Mouse (Mus musculus) layer of hippocampus, adult 9-11 months (tissue): ENCODE measurements at regions not wholly inside any gene's neighbourhood (a gene's known extent, or its start where the extent isn't known, plus 50 kb on each side); places are given as distances from the start of the nearest gene placed in this dataset.
"Not testable (repeated sequence)": the region's sequence is repeated elsewhere in the genome, so short reads cannot be mapped to it uniquely, and the experiment has no call there.

Experiments
- DNase-seq: peaks from one replicate; pipeline ENCODE4 v3.0.0; 2022

DNA sequence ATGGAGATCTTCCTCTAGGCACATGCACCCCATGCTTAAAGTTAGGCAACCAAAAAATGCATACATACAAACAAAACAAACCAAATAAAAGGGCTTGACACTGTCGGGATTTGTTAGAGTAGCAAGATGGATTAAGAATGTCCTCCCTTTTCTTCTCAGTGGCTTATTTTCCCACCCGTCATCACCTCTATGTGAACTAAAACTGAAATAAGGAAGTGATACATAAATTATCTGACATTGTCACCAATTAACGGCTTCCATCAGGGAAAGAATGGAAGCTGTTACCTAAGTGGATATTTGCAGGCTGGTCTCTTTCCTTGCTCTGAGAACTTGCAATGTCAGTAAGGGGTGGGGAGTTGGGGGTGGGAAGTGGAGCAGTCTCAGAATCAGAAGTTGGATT is 541.5 kb downstream of the Diaph3 start:
- DNase-seq: no peak

DNA sequence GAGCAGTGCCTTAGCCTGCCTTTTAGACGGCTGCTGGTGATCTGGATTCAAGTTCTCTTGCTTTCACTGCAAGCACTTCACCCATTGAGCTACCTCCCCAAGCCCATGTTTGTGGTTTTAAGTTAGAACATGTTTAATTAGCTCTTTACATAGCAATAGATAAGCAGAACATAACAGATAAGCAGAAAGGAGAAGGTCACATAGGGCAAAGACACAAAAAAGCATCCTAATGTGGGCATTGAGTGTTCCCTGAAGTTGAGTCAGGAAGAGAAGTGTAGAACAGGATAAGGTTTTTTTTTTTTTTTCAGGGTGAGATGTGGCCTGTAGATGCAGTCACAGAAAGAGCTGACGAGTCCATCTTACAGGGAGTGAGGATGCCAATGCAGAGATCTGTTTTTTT is 552.5 kb downstream of the Diaph3 start:
- no peak for DNase-seq

DNA sequence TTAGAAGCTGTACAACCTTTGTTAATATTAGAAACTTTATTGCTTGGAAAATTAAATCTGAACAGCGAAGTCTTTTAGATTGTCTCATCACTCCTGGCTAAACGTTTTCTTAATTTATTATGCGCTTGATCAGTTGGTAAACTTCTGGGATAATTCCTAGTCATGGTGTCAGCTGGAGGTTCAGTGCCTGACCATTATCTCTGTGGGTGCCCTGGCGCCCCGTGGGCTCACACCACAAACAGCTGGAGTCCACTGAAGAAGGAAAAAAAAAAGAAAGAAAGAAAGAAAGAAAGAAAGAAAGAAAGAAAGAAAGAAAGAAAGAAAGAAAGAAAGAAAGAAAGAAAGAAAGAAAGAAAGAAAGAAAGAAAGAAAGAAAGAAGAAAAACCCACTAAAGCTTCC is 555.1 kb downstream of the Diaph3 start:
- not testable (repeated sequence) for DNase-seq

DNA sequence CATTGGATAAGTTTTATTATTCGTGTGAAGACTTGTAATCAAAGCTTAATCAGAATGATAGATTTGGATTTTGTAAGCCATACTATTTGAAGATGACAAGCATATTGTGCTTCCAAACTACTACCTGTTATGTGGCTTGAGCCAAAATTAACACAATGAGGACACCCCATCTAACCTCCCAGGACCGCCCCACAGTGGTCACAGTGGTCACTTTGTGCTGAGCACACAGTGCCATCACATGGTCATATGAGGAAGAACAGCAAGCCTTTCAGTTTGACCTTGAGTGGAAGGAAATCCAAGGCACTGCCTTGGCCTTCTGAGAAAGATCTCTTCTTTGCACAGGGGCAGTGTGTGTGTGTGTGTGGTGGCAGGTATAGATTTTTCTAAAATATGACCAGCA is 578.3 kb downstream of the Diaph3 start:
- no peak for DNase-seq

DNA sequence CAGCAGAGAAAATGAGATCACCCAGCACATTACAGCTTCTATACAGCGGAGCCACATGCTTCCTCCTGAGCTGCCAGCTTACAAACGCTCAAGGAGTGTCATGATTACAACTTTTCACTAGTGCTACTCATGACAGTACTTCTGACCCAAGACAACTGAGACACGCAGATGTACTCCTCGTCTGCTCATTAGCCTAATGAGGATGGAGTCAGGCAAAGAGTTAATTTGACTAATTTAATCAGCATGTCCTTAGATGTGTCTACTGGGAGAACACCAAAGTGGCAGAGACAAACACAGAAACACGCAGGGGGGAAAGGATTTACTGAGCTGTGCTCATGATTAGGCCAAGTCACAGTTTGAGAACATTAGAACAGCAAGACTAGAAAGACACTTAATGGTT is 603.0 kb downstream of the Diaph3 start:
- no peak for DNase-seq

DNA sequence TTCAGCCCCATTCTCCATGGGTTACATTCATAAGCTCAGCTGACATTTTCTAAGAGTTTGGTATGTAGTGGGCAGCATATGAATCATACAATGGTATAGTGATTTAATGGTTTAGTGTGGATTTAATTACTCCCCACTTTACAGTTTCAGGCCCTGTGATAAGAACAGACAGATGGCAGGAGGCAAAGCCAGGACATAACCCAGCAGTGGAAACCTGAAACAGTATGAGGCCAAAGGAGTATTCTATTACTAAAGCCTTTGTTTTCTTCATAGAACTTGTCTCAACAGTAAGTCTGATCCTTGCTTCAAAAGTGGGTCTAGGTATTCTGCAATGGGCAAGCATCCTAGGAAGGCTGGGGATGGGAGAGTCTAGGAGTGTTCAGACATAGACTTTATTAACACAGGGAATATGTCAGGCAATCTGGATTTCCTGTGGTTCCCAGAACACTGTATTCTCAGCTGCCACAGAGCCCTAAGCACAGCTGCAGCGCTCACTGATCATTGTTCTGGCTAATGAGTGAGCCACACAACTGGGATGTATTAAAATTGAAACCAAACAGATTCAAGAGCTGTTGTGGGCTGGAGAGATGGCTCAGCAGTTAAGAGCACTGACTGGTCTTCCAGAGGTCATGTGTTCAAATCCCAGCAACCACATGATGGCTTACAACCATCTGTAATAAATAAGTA is 604.6 kb downstream of the Diaph3 start:
- DNase-seq: no peak

DNA sequence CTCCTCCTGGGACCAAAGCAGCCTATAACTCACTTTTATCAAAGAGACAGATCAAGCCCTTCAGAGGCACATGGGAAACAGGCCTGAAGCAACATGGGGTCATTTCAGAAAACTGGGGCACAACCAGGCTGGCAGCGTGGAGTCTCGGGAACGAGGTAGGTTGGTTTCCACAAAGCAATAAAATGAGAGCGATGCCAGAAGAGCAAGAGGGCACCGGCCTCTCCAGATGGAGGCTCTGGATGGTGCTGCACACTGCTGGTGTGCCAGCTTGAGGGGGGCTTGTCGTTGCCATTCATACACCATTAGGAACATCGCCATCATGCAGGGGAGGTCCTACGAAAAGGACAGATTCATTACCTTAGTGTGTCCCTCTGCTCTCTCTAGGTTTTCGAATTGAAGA is 630.6 kb downstream of the Diaph3 start:
- no peak for DNase-seq

DNA sequence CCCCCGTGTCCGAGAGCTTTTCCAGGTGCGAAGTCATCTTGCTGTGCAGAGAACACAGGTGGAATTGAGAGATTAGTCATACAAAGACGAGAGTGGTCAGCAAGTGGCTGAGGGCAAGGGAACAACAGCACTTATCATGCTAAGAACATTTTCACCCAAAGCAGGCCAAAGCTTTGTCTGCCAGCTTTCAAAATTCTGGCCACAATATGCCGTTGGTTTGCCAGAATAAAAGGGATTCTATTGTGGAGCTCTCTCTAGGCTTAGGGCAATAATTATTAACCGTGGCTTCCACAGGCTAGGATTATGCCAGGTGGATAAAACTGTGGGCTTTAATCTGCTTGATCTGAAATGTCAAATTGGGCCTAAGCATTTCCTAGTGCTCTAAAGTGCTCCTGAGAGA is 631.3 kb downstream of the Diaph3 start:
- DNase-seq: no peak

DNA sequence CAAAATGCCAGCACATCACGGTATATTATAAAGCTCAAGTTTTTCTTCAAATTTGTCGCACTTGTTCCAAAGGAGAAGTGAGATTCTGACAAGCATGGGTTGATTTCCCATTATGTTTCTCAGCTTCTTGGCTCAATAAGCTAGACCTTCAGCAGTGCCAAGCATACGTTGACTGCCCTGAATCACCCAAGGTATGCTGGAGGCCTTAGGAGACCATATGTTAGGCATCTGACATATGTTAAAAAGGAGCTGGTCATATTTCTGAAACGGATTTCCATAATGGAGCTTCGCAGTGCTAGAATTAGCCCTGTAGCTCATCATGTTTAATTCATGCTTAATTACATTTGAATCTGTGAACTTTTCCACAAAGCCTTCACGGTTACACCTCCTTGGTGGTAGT is 634.7 kb downstream of the Diaph3 start:
- no peak for DNase-seq

DNA sequence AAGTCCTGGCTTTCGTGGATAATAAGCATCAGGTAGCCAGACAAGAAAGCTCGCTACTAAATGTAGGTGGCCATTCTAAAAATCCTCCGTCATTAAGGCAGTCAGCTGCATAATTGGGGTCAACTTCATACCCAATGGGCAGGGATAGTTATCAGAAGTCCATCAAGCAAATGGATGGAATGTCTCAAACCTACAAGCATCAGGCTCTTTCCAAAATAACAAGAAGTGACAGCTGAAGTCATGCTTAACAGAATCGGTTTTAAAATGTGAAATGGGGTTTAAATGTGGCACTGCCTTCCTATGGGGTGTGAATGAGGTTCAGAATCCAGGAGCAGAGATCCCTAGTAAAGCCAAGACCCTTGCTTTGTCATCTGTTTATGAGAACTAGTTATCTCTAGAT is 650.2 kb downstream of the Diaph3 start:
- DNase-seq: no peak

DNA sequence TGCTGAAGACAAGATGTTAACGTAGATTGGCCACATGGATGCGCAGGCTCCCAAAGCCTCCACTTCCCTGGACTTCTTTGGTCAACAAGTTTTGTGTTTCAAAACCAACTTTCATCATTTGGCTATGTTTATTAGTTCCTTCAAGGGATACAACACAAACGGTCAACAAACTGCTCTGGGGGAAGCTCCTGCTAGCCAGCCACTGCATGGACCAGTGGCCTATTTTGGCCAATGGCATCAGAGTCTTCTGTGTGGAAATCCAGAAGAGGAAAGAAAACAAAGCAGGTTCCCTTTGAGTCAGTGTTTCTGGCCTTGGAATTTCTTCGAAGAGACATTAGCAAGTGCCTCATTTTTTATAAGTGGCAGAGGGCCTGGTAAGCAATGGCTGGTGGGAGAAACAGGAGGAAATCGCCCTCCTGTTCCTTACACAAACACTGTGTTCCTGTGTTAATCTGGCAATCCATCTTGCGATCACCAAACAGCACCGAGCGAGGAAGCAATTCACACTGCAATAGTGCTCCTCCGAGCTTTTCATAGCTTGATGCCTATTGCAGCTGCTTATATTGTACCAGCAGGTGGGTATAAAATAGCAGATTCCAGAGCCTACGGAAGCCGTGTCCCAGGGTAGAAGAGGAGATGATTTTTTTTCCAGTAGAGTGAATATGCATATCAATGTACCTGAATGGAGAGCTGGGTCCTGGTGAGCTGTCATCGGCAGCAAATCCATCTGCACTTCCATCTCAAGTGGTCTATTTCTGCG is 651.0 kb downstream of the Diaph3 start:
- peak; percentile 41 for DNase-seq

DNA sequence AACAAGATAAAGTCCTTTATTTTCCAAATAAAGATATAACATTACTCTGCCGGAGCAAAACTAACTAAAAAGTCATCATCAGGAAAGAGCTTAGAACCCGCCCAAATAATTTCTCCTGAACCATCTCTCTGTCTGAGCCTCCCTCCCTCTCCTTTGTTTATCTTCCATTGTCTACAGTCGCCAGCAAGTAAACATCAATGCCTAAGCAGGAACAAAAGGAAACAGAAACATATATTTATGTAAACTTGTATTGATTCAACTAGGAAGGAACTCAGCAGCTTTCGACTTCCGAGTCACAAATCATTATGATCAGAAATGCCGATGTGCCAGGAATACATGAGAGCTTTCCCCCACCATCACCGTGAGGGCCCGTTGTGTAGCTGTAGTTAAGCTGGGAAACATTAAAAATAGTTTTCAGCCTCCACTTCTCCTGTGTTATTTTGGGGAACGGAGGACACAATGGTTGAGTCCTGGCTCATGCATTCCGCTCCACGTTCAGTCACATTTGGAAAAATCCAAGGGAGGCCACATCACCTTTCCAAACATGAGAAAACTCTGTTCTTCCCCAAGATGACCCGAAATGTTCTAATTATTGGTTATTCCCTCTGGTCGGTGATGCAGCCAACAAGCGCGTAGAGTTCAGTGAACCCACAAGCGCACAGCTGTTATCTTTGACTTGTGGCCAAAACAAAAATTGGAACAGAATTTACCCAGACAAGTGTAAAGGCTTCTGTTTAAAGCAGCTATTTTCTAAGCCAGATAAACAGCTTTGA is 651.8 kb downstream of the Diaph3 start:
- DNase-seq: peak; percentile 67

DNA sequence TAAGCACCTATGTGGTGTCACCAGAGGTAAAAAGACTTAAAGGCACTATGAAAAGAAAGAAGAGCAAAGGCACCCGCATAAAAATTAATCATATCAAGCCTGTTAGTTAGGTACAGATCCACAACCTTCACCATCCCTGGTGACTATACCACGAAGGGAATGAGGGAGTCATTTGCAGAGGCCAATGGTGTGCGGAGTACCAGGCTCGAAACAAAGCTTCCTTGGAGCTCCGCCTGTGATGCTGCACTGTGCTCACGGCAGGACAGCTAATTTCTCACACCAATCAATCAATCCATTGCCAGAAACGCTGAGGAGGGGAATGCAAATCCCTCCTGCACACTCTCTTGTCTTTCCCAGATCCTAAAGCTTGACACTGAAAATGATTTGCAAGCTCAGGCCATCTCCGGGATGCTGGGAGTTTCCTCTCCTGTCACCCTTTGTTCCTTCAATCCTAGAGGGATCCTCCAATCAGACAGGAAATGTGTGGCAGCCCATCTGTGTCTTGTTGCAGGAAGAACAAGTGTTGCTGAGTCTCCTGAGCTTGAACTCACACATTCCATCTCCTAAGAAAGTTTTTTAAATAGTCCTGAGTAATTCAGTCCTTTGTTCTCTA is 653.6 kb downstream of the Diaph3 start:
- no peak for DNase-seq

DNA sequence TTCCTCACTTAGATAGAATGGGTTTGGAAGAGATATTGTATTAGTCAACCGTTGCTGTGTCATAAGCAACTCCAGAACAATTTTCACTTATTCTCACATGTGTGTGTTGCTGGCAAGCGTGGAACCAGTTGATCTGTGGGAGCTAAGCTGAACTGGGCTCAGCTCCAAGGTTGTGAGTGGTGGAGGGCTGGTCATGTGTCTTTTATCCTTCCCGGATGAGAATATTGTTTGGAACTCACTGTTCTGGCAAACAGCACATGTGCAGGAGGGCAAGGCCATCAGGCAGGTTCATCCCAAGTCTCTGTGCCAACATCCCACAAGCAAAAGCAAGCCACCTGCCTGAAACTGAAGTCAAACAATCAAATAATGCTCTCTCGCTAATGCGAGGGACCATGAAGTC is 656.8 kb downstream of the Diaph3 start:
- peak; percentile 81 for DNase-seq

DNA sequence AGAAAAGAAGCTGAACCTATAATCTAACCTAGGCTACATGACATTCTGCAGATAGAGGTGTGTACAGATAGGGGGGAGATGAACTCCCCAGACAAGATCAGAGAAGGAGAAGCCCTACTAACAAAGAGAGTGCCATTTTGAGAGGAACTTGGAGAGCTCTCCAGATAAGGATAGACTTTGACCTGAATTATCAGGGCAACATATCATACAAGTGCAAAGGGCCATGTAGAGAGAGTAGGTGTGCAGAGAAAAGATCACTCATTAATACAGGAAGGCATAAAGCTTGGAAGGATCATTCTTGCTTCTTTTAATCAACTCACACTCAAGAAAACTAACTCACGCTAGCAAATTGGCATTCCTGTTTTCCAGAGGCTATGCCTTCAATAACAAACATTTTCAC is 667.4 kb downstream of the Diaph3 start:
- no peak for DNase-seq

DNA sequence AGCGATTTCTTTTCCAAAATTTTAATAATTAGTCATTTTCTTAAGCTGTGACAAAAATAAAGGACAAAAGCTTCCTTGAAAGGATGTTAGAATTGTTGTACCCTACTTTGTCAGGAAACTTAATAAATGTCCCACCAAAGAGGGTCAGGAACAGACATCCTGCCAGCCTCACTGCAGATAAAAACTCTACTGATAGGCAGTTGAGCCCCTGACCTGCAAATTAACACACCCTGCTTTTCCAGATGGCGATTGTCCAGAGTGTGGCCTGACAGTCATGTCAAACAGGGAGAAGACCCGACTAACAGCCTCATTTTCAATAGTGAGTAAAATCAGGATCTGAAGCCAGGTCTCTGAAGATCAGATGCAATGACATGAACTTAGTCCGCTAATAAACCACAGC is 670.6 kb downstream of the Diaph3 start:
- DNase-seq: no peak

DNA sequence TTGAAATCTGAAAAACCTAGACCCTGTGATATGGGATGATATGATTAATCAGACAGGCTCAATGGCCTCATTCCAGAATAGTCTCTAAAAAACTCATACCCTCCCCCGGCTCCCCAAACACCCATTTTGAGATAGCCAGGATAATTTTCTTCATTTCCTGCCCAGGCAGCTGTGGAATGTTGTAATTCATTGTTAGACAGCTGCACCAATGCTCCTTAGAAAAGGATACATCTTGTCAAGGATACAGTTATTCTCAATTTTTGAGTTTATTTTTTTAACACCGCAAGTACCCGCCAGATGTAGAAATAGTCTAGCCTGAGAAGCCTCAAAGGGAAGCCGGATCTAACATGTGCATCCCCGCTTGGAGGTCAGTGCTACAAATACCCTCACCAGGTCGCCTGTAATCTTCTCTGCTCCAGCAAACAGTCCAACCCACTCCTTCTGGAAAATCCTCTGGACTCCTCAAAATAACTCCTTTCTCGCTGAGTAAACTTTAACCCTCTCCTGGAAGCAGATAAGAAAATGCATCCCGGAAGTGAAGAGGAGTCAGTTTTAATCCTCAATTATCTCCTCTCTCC is 673.1 kb downstream of the Diaph3 start:
- no peak for DNase-seq

DNA sequence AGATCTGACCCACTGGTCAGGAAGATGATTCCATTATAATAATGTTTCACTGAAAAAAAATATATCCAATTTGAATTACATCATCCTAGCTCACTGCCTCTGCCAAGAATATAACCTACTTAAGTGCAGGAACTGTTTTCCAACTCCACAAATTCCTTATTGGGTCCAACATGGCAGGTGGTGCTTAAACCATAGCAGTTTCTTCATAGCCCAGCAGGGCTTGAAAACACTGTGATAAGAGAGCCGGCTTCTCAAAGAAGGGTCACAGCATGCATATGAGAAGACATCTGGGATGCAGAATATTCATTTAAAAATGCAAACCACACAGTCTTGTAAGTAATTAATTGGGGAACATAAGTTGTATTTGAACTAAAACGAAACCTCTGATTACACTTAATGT is 677.6 kb downstream of the Diaph3 start:
- no peak for DNase-seq

DNA sequence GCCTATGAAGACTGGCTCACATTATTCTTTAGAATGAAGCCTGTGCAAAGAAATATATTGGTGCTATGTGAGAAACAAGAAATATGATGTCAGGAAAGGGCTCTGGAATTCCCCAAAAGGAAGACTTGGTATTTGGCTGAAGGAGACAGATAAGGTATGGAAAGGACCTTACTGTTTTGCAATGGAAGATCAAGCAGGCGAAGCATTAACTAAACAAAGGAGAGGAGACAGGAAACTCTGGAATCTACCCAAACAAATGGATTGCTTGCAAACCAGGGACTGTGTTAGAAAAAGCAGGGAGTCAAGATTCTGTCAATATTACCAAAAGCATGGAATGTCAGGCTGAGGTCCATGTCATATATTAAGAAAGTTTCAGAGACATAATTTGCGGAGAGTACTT is 687.9 kb downstream of the Diaph3 start:
- no peak for DNase-seq

DNA sequence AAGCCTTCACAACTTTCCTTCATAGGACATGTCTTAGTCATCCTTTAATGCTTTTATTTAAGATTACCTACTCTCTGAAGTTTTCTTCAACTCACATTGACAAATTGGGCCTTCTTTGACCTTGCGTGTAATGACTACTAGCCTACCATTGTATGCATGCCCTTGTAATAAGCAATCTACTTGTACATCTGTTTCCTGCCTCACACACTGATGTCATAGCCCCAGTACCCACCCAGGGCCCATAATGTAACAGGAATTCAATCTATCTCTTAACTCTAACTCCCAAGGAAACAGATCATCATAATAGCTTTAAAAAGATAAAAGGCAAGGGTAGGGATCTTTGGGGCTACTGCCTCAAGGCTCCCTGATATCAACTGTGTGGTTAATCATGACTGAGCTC is 690.4 kb downstream of the Diaph3 start:
- DNase-seq: no peak

DNA sequence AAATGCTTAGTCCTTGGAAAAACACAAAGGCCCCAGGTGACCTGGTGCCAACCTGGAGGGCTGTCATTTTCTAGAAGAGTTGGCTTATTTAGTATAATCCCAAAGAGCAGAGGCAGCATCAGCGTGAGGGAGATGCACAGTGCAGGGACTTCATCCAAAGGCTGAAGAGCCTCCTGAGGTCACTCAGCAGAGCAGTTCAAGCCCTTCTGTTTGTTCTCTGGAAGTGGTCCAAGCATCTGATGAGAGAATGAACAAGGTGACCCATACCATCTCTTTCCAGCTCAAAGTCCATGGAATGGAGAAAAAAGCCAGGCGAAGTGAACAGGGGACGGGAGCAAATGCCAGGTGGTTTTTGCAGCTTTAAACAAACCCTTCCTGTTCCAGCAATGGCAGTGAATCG is 695.9 kb downstream of the Diaph3 start:
- DNase-seq: no peak

DNA sequence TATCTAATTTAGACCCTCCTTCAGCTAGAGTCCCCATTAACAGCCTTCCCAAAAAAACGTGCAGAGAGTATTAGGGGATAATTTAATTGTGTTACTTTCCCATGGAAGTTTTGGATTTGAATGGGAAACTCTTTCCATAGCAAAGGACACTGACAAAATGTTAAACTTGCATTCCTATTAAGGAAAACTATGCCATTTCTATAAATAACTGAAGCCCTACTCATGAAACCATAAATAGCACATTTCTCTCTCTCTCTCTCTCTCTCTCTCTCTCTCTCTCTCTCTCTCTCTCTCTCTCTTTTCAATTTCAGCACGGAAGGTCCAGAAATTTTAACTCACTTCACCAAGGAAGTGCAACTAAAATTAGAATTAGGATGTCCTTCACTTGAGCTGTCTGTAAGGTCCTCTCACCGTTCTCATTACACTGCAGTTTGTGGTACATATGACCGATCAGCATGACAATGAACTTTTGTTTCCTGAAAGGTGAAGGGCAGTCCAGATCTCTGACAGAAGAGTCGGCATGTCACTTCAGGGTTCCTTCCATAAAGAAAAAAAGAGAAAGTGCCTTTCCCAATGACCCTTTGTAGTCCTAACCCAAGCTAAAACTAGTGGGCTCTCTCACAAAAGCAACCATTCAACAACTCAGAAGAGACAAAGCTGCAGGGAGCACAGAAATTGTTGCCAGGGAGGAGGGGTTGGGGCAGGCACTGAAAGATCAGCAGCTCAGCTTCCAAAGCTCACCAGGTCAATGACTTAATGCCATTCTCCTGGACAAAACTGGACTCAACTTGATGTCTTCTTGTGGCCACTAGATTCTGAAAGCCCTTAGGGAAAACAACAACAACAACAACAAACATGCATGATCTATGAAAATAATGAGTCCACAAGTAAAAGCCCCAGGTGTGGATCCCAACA is 696.9 kb downstream of the Diaph3 start:
- DNase-seq: no peak
